Mouse (Mus musculus) adrenal gland, postnatal 36 days (tissue): Measurements from ENCODE around the gene Ldlrad3. TPM values are rescaled to one million over a fixed set of nuclear protein-coding genes. Genes with fewer than 3 reads are reported as not detected.

Experiments used
- DNase-seq, 2 experiments: peaks; one replicate each; pipeline ENCODE4 v3.0.0; 2021; ENCODE audit warnings: mixed read lengths in 1 of 2
- total RNA-seq, 2 experiments: library from RNA; stranded (reverse); gene quantifications; 2 replicates each; pipeline ENCODE4 v1.2.3; 2021

Ldlrad3 gene
- total RNA-seq, 2 experiments from 2014 or later, result 8.2 to 9.3 TPM

- no peak for DNase-seq
Observed at GRCm38 (mm10) chr2:102072859-102073258, 113.3 kb downstream of the Ldlrad3 start.

- peak; percentile 32 to 51 for DNase-seq
Observed at GRCm38 (mm10) chr2:102071022-102071717, 115.0 kb downstream of the Ldlrad3 start.

GRCm38 (mm10) chr2:102064826-102065441 lies 121.3 kb downstream of the Ldlrad3 start:
- DNase-seq, result no peak

- DNase-seq, result no peak
Observed at GRCm38 (mm10) chr2:102063906-102064505, 122.2 kb downstream of the Ldlrad3 start.

GRCm38 (mm10) chr2:102062861-102063468 lies 123.2 kb downstream of the Ldlrad3 start:
- DNase-seq, result no peak

GRCm38 (mm10) chr2:102061921-102062320 lies 124.3 kb downstream of the Ldlrad3 start:
- DNase-seq, result no peak

GRCm38 (mm10) chr2:102057746-102058145 lies 128.4 kb downstream of the Ldlrad3 start:
- no peak for DNase-seq

GRCm38 (mm10) chr2:102057029-102057685 lies 129.0 kb downstream of the Ldlrad3 start:
- no peak for DNase-seq

- DNase-seq, result no peak
Observed at GRCm38 (mm10) chr2:102056144-102056543, 130.0 kb downstream of the Ldlrad3 start.

- DNase-seq, result peak; percentile 64 to 71
Observed at GRCm38 (mm10) chr2:102052951-102053660, 133.1 kb downstream of the Ldlrad3 start.

- no peak for DNase-seq
Observed at GRCm38 (mm10) chr2:102052353-102052752, 133.8 kb downstream of the Ldlrad3 start.

- no peak for DNase-seq
Observed at GRCm38 (mm10) chr2:102049866-102050550, 136.2 kb downstream of the Ldlrad3 start.

GRCm38 (mm10) chr2:102048296-102049175 lies 137.6 kb downstream of the Ldlrad3 start:
- no peak for DNase-seq

GRCm38 (mm10) chr2:102046481-102046880 lies 139.7 kb downstream of the Ldlrad3 start:
- DNase-seq, result no peak

- no peak for DNase-seq
Observed at GRCm38 (mm10) chr2:102040456-102040855, 145.7 kb downstream of the Ldlrad3 start.

- no peak for DNase-seq
Observed at GRCm38 (mm10) chr2:102040011-102040410, 146.2 kb downstream of the Ldlrad3 start.

- DNase-seq, result no peak
Observed at GRCm38 (mm10) chr2:102038895-102039667, 147.1 kb downstream of the Ldlrad3 start.

- DNase-seq, result peak; percentile 26 to 47
Observed at GRCm38 (mm10) chr2:102038229-102038894, 147.8 kb downstream of the Ldlrad3 start.
